Mouse (Mus musculus) midbrain, embryonic 16.5 days (tissue): ENCODE data around the gene Tesk1. TPM values are rescaled to one million over a fixed set of nuclear protein-coding genes. Genes with fewer than 3 reads are reported as not detected.

Experiments used
- ATAC-seq: fragments of 200-750 bp; cut with Nextera tagmentation; 2 replicates; pipeline ENCODE4 v1.8.0; 2017; ENCODE audit warnings: moderate TSS enrichment
- H3K27ac ChIP-seq: fragments of 300-500 bp; sonication (generic); 2 replicates; pipeline ENCODE4 v1.5.1; 2014; ENCODE audit warnings: mild to moderate bottlenecking, low read length, mixed read lengths
- H3K27me3 ChIP-seq: fragments of 300-500 bp; sonication (generic); 2 replicates; pipeline ENCODE4 v1.6.1; 2014; ENCODE audit warnings: low read depth, low read length, mixed read lengths; ENCODE audit not compliant: control insufficient read depth, insufficient read depth
- H3K36me3 ChIP-seq: fragments of 300-500 bp; sonication (generic); 2 replicates; pipeline ENCODE4 v1.6.1; 2014; ENCODE audit warnings: mild to moderate bottlenecking, low read length, moderate library complexity, mixed read lengths; ENCODE audit not compliant: control insufficient read depth, insufficient read depth
- H3K4me1 ChIP-seq: fragments of 300-500 bp; sonication (generic); 2 replicates; pipeline ENCODE4 v1.6.1; 2014; ENCODE audit warnings: mild to moderate bottlenecking, low read length, mixed read lengths; ENCODE audit not compliant: control insufficient read depth, insufficient read depth
- H3K4me2 ChIP-seq: fragments of 300-500 bp; sonication (generic); 2 replicates; pipeline ENCODE4 v1.6.1; 2014; ENCODE audit warnings: mild to moderate bottlenecking, low read length, mixed read lengths
- H3K4me3 ChIP-seq: fragments of 300-500 bp; sonication (generic); 2 replicates; pipeline ENCODE4 v1.5.1; 2014; ENCODE audit warnings: low read depth, mild to moderate bottlenecking, low read length, moderate library complexity, mixed read lengths
- H3K9ac ChIP-seq: fragments of 300-500 bp; sonication (generic); 2 replicates; pipeline ENCODE4 v1.6.1; 2014; ENCODE audit warnings: low read depth, low read length, mixed read lengths
- H3K9me3 ChIP-seq: fragments of 300-500 bp; sonication (generic); replicated peaks from 2 replicates; pipeline ENCODE4 v1.6.1; 2014; ENCODE audit warnings: mild to moderate bottlenecking, low read length, mixed read lengths; ENCODE audit not compliant: control insufficient read depth, poor library complexity, severe bottlenecking
- WGBS: fragments of 180-500 bp; shearing (Covaris S2); extraction: QIAGEN DNeasy Blood & Tissue Kit; methylation state at CpG from one replicate; pipeline ENCODE4 v1.1.7; 2014; 5-methylcytosine and 5-hydroxymethylcytosine counted together
- polyA plus RNA-seq: library from polyadenylated mRNA; unstranded; fragments of >200 nt; fragmentation: Nextera tagmentation; extraction: Ambion mirVana; gene quantifications from 2 replicates; pipeline ENCODE4 v1.2.1, GENCODE M21; 2015

The Tesk1 gene
- 10.7 and 11.2 TPM in 2 replicates for polyA plus RNA-seq

DNA sequence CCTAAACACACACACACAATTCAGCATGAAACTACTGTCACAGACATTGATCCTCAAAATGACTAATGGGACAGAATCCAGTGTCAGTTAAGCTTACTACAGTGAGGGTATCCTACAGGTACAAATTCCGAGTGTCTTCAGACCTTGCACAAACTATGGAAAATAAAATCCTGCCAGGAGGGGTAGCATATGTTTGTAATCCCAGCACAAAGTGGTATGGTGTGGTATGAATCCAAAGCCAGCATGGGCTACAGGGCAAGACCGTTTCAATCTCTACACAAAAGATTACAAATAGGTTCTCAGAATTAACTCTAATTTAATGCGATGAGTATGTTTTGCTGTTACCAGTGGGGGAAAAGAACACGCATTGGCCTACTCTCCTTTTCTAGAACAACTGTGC, at the start of gene Tesk1:
Tesk1 (plus strand) TSS at position 301 of the 400 bp plus-strand sequence.
- H3K27me3 ChIP-seq: no peaks in the 10 kb centered on the region
- peak within 1 kb of the TSS; percentile 90 for H3K27ac ChIP-seq
- 19% methylated on average over 4 of the region's 4 CpGs for WGBS
- H3K9ac ChIP-seq: peak within 1 kb of the TSS; percentile 100
- H3K36me3 ChIP-seq: peaks cover 15% of the 10 kb centered on the region
- no peaks in the 10 kb centered on the region for H3K9me3 ChIP-seq
- peaks cover 13% of the 10 kb centered on the region for H3K4me1 ChIP-seq
- peak within 1 kb of the TSS; percentile 76 for H3K4me2 ChIP-seq
- peak within 1 kb of the TSS; percentile 97 for H3K4me3 ChIP-seq
- peak; percentile 2; the same call in 1 of the 2 replicates for ATAC-seq

DNA sequence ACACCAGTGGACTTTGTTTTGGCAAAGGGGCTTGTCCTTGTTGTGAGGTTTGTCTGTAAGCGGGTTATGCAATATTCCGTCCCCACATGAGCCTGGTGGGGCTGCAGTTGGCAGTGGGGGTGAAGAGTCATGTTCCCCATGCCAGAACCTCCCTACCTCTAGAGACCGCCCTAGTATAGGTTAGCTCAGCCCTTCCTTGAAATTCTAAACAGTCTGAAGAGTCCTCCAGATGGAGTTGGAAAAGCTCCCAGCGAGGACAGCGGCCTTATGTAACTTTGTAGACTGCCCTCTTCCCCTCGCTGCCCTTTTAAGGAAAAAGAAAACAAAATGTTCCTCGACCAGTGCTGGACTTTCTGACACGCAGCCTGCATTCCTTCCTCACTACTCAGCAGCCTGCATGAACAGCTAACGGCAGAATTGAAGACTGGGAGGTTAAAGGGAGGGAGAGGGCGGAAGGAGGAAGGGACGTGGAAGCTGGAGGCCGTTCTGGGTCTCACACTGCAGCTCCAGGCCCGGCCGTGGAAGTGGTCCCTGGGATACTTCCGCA, 47.3 kb upstream of the Tesk1 start:
- Histone ChIP-seq H3K4me1 (peaks cover 14% of the 10 kb centered on the region), H3K36me3 (peaks cover 2% of the 10 kb centered on the region; the same call in 1 of the 2 replicates), H3K27ac (peak overlapping the region; percentile 21; the same call in 1 of the 2 replicates), H3K9ac (no peak overlapping the region), H3K27me3 (no peaks in the 10 kb centered on the region), H3K4me3 (no peak overlapping the region), H3K9me3 (no peaks in the 10 kb centered on the region), H3K4me2 (no peak overlapping the region)
- ATAC-seq: no peak
- 75% methylated on average over 15 of the region's 15 CpGs for WGBS

DNA sequence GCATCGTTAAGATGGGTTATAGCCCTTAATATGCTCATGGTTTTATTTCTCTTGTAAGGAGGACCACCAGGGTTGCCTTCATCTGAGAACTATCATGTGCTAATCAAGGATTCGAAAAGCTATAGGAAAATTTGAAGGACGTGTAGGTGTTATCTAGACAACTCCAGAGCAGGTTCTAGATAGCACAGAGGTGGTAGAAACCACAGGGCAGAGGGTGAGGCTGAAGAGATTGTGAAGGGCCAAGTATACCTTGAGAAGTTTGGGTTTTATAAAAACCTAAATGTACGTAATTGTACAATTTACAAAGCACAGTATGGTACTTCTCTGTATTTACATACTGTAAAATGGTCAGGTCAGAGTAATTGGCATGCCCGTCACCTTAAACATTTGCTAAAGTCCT, 46.6 kb upstream of the Tesk1 start:
- no peak overlapping the region for H3K4me3 ChIP-seq
- no peak overlapping the region for H3K4me2 ChIP-seq
- H3K9ac ChIP-seq: no peak overlapping the region
- H3K9me3 ChIP-seq: no peaks in the 10 kb centered on the region
- no peak for ATAC-seq
- peaks cover 16% of the 10 kb centered on the region for H3K4me1 ChIP-seq
- no peak overlapping the region for H3K27ac ChIP-seq
- peaks cover 2% of the 10 kb centered on the region; the same call in 1 of the 2 replicates for H3K36me3 ChIP-seq
- 93% methylated on average over 5 of the region's 5 CpGs for WGBS
- no peaks in the 10 kb centered on the region for H3K27me3 ChIP-seq

DNA sequence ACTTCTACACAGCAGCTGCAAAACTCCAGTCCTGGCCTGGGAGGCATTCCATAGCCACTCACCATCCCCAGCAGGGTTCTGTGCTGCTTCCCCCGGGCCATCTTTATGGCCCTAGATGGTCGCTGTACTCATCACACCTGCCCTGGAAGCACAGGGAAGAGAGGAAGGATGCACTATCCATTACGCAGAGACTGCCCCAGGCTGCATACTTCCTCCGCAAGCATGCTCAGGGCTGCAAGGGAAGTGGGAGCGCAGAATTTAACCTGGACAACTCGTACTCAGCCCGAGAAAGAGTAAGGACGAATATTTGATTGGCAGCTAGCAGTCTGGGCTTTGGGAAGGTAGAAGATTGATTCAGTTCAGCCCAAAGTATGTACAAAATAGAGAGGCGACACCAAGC, 45.9 kb upstream of the Tesk1 start:
- H3K27ac ChIP-seq: no peak overlapping the region
- no peak for ATAC-seq
- H3K36me3 ChIP-seq: peaks cover 2% of the 10 kb centered on the region; the same call in 1 of the 2 replicates
- no peak overlapping the region for H3K4me2 ChIP-seq
- H3K4me1 ChIP-seq: peaks cover 16% of the 10 kb centered on the region
- no peaks in the 10 kb centered on the region for H3K27me3 ChIP-seq
- no peak overlapping the region for H3K4me3 ChIP-seq
- WGBS: 79% methylated on average over 9 of the region's 9 CpGs
- H3K9ac ChIP-seq: no peak overlapping the region
- H3K9me3 ChIP-seq: no peaks in the 10 kb centered on the region

DNA sequence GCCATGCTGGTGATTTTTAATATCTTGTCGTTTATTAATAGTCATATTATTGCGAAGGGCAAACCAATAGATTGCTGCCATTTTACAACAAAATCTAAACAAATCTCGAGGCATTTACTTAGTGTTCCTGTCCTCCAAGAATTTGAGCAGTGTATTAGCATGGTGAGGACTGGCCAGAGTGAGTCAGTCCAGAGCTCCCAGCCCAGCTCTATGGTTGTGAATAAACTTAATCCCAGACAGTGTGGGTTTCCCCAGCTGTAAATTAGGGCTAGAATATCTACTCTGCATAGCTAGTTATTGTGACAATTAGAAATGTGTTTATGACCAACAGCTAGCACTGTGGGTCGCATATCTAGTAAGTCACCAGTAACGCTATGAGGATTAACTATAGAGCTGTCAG, 45.4 kb upstream of the Tesk1 start:
- peaks cover 16% of the 10 kb centered on the region for H3K4me1 ChIP-seq
- H3K4me2 ChIP-seq: no peak overlapping the region
- no peaks in the 10 kb centered on the region for H3K9me3 ChIP-seq
- no peaks in the 10 kb centered on the region for H3K27me3 ChIP-seq
- H3K27ac ChIP-seq: no peak overlapping the region
- 86% methylated on average over 5 of the region's 5 CpGs for WGBS
- no peak overlapping the region for H3K9ac ChIP-seq
- peaks cover 2% of the 10 kb centered on the region; the same call in 1 of the 2 replicates for H3K36me3 ChIP-seq
- ATAC-seq: no peak
- no peak overlapping the region for H3K4me3 ChIP-seq

DNA sequence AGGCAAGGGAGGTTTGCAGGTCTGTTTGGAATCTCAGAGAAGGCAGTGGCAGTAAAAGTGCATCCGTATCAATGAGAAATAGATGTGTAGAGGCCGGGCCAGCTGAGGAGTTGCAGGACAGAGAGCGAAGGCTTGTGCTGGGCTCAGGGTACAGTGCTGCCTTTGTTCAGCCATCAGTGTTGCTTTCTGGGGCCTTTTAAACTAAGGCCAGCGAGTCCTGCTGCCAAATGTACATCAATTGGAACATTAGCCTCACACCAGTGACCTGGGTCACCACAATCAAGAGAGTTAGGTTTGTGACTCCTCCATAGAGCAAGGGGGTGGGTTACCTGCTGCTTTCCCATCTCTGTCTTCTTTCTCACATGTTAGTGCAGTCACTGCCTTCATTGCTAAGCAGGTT, 43.7 kb upstream of the Tesk1 start:
- Histone ChIP-seq H3K36me3 (peaks cover 2% of the 10 kb centered on the region; the same call in 1 of the 2 replicates), H3K4me3 (no peak overlapping the region), H3K27me3 (no peaks in the 10 kb centered on the region), H3K27ac (no peak overlapping the region), H3K9ac (no peak overlapping the region), H3K4me2 (no peak overlapping the region), H3K9me3 (no peaks in the 10 kb centered on the region), H3K4me1 (peaks cover 16% of the 10 kb centered on the region)
- no peak for ATAC-seq
- 65% methylated on average over 4 of the region's 4 CpGs for WGBS

DNA sequence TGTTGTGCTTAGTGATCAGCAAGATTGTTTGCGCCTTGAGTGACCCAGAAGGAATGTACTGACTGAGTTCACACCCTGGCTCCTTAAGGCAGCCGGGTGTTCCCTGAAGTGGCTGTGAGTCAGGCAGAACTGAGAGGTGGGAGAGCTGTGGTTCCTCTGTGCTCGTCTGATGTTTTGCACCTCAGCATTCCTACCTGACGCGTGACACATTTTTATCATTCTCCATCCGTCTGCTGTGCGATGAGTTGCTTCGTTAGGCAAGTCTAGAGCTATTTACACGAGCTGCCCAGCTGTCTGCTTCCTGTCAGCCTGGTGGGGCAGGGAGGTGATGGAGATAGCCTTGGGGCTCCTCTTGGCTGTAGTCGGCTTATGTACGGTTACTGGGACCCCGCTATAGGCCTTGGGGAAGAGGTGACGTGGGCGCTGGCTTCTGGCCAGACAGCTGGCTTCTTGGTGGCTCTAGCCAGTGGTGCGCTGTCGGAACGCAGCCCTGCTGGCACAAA, 42.9 kb upstream of the Tesk1 start:
- Histone ChIP-seq H3K4me1 (peaks cover 16% of the 10 kb centered on the region), H3K9me3 (no peaks in the 10 kb centered on the region), H3K9ac (no peak overlapping the region; the same call in 1 of the 2 replicates), H3K4me3 (no peak overlapping the region), H3K27me3 (no peaks in the 10 kb centered on the region), H3K4me2 (peak overlapping the region; percentile 19; the same call in 1 of the 2 replicates), H3K36me3 (peaks cover 2% of the 10 kb centered on the region; the same call in 1 of the 2 replicates), H3K27ac (peak overlapping the region; percentile 34; the same call in 1 of the 2 replicates)
- ATAC-seq: no peak
- 53% methylated on average over 17 of the region's 17 CpGs for WGBS

DNA sequence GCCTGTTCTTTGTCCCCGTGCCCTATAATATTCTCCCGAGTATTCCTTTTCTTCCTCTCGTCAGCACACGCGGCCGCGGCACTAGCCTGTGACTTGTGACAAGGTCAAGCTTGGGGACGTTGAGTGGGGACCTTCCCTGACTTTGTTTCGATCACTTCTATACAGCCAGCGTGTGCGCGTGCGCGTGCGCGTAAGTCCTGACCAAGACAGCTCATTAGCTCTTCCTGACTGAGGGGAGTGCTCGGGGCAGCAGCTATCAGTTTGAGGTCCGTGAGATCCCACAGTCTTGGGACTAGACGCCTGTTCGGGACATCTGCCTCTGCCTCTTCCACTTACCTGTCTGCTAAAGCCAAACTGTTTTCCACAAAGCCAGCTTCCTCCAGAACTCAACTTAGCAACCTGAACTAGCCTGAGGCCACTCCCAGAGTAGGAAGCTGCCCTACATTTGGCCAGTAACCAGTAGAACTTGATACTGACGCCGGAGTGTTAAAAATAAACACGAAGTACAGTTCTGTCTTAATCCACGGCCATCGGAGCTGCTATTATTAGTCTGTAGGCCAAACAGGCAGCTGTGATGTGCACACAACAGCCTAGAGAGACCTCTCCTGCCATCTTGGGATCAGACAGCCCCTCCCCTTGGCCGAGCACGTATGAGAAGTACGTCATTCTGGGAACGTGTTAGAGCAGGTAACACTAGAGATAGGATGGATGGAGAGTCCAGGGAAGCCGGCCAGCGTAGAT, 42.2 kb upstream of the Tesk1 start:
- H3K27me3 ChIP-seq: no peaks in the 10 kb centered on the region
- 78% methylated on average over 31 of the region's 31 CpGs for WGBS
- peaks cover 2% of the 10 kb centered on the region; the same call in 1 of the 2 replicates for H3K36me3 ChIP-seq
- no peak overlapping the region; the same call in 1 of the 2 replicates for H3K9ac ChIP-seq
- no peak for ATAC-seq
- H3K4me3 ChIP-seq: no peak overlapping the region
- H3K4me1 ChIP-seq: peaks cover 16% of the 10 kb centered on the region
- no peak overlapping the region for H3K27ac ChIP-seq
- no peaks in the 10 kb centered on the region for H3K9me3 ChIP-seq
- no peak overlapping the region for H3K4me2 ChIP-seq

DNA sequence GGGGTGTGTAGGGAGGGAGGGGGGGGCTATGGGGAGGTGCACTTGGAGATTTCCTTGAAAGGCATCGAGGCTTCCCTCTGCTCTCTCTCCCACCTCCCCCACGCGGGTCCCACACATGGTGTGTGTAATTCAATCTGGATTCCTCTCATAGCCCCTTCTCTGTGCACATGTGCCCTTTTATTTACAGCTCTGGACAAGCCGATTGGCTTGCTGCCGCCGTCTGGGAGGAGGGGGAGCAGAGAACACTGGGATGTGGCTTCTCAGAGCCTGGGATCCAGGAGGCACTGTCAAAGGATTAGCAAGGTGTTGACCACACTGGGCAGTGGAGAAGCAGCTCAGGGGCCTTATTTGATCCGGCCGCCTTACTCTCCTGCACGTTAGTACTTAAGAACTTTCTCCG, 40.8 kb upstream of the Tesk1 start:
- Histone ChIP-seq H3K36me3 (peaks cover under 1% of the 10 kb centered on the region; the same call in 1 of the 2 replicates), H3K27me3 (no peaks in the 10 kb centered on the region), H3K4me3 (no peak overlapping the region), H3K4me2 (no peak overlapping the region), H3K27ac (no peak overlapping the region), H3K4me1 (peaks cover 23% of the 10 kb centered on the region), H3K9me3 (no peaks in the 10 kb centered on the region), H3K9ac (no peak overlapping the region)
- WGBS: 18% methylated on average over 10 of the region's 10 CpGs
- no peak for ATAC-seq
